Mouse (Mus musculus): ENCODE measurements around the gene Brinp3.

DNA sequence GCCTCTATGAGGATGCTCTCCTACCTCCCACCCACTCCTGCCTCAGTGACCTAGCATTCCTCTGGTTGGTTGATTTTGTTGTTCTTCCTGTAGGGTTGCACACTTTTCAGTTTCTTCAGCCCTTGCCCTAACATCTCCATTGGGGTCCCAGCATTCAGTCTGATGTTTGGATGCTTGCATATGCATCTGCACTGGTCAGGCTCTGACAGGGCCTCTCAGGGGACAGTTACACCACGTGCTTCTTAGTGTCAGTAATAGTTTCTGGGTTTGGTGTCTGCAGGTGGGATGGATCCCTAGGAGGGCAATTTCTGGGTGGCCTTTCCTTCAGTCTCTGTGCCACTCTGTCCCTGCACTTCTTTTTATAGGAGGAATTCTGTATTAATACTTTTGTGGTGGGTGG is 339.3 kb downstream of the Brinp3 start:
- TF ChIP-seq CTCF (IDR thresholded peaks at IDR 0.05; ENCODE audit: low read depth, low read length) (no peak), POLR2A (IDR thresholded peaks at IDR 0.05; ENCODE audit: borderline replicate concordance, low read depth, low read length) (no peak)

Data from bone marrow macrophage, adult 2 months (primary cell).